Mouse (Mus musculus): Measurements from ENCODE around the gene Klhdc7a. TPM values are rescaled to one million over a fixed set of nuclear protein-coding genes. Genes with fewer than 3 reads are reported as not detected.

The Klhdc7a gene
- polyA plus RNA-seq (2015; fragmentation: Illumina TruSeq; extraction: RNeasy Lipid Tissue Mini Kit (QIAGEN cat#74804); ENCODE audit: insufficient read depth, low replicate concordance) = 0.69 TPM

DNA sequence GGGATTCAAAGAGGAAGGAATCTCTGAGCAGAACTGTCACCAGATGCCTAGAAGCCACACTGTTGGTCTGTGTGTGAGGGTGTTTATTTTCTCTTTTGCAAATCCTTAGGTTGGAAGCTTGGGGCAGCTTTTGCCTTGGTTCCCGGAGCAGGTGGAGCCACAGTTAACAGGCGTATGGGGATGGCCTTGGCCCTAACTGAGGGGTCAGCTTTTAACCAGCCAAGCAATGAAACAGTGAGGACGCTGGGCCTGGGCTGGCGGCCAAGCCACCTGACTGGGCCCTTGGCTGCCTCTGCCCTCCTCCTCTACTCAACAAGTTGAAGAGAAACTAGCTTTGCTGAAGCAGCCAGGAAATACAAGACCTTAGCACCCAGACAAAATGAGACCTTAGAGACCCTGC is at the start of gene Klhdc7a:
Klhdc7a (minus strand) TSS at position 105 of the 400 bp plus-strand sequence.

Other genes with a start within 250 kb of the Klhdc7a start
- gene Pax7, start 134.5 kb downstream of the Klhdc7a start, polyA plus RNA-seq (2015; fragmentation: Illumina TruSeq; extraction: RNeasy Lipid Tissue Mini Kit (QIAGEN cat#74804); ENCODE audit: insufficient read depth, low replicate concordance) = 0.33 TPM

All from spleen, adult 10 weeks (tissue).